Mouse (Mus musculus) embryonic fibroblast, embryonic 13.5 days (primary cell): Measurements from ENCODE around the gene Epop. TPM values are rescaled to one million over a fixed set of nuclear protein-coding genes. Genes with fewer than 3 reads are reported as not detected.

Experiments
- H3K27ac ChIP-seq: 2 replicates; pipeline ENCODE4 v1.5.1; 2012; ENCODE audit warnings: low read length, control low read depth, inconsistent platforms; ENCODE audit not compliant: insufficient read depth
- H3K4me1 ChIP-seq: 2 replicates; pipeline ENCODE4 v1.6.1; 2011; ENCODE audit warnings: low read length; ENCODE audit not compliant: control insufficient read depth, insufficient read depth
- H3K4me3 ChIP-seq: 2 replicates; pipeline ENCODE4 v1.5.1; 2011; ENCODE audit warnings: mild to moderate bottlenecking, control low read depth, low read length; ENCODE audit not compliant: insufficient read depth
- CTCF ChIP-seq: IDR thresholded peaks from 2 replicates; pipeline ENCODE4 v1.5.1; 2011; ENCODE audit warnings: mild to moderate bottlenecking, control low read depth, low read length, moderate library complexity, borderline replicate concordance; ENCODE audit not compliant: insufficient read depth
- POLR2A ChIP-seq: IDR thresholded peaks from 2 replicates; pipeline ENCODE4 v1.6.1; 2011; ENCODE audit warnings: low read depth, mild to moderate bottlenecking, control low read depth, low read length, moderate library complexity
- polyA plus RNA-seq: library from polyadenylated mRNA; stranded (reverse); fragments of >200 nt; gene quantifications from 2 replicates; pipeline ENCODE4 v1.2.4, GENCODE M21; 2011; ENCODE audit warnings: low read depth; ENCODE audit not compliant: missing spikeins, insufficient read length

Epop gene
- polyA plus RNA-seq, 1 experiment, result 1.4 TPM

GRCm38 (mm10) chr11:97618368-97618767, 11.1 kb downstream of the Epop start:
- no peaks in the 10 kb centered on the region for H3K4me1 ChIP-seq
- H3K27ac ChIP-seq, result no peak overlapping the region
- H3K4me3 ChIP-seq, result no peak overlapping the region
- no peak for TF ChIP-seq POLR2A
- no peak for TF ChIP-seq CTCF

GRCm38 (mm10) chr11:97615276-97615675, 14.2 kb downstream of the Epop start:
- TF ChIP-seq POLR2A (no peak), CTCF (no peak)
- Histone ChIP-seq H3K27ac (no peak overlapping the region), H3K4me3 (no peak overlapping the region), H3K4me1 (no peaks in the 10 kb centered on the region)

GRCm38 (mm10) chr11:97611076-97611475, 18.4 kb downstream of the Epop start:
- TF ChIP-seq POLR2A (no peak), CTCF (no peak)
- no peaks in the 10 kb centered on the region for H3K4me1 ChIP-seq

GRCm38 (mm10) chr11:97609743-97610142, 19.8 kb downstream of the Epop start:
- Histone ChIP-seq H3K4me1 (no peaks in the 10 kb centered on the region), H3K27ac (no peak overlapping the region), H3K4me3 (no peak overlapping the region)
- TF ChIP-seq POLR2A, result no peak
- TF ChIP-seq CTCF, result no peak

More at GRCm38 (mm10) chr11:97611076-97611475, 18.4 kb downstream of the Epop start:
- no peak overlapping the region for H3K4me3 ChIP-seq
- no peak overlapping the region for H3K27ac ChIP-seq

GRCm38 (mm10) chr11:97608933-97609332, 20.6 kb downstream of the Epop start:
- no peak overlapping the region for H3K27ac ChIP-seq
- no peaks in the 10 kb centered on the region for H3K4me1 ChIP-seq
- TF ChIP-seq CTCF (no peak), POLR2A (no peak)
- H3K4me3 ChIP-seq, result no peak overlapping the region

- H3K4me3 ChIP-seq, result no peak overlapping the region
- H3K4me1 ChIP-seq, result no peaks in the 10 kb centered on the region
- TF ChIP-seq CTCF, result no peak
- no peak for TF ChIP-seq POLR2A
- H3K27ac ChIP-seq, result no peak overlapping the region
These were observed 22.3 kb downstream of the Epop start for GRCm38 (mm10) chr11:97607056-97607725.

GRCm38 (mm10) chr11:97603891-97604290, 25.6 kb downstream of the Epop start:
- no peak overlapping the region for H3K27ac ChIP-seq
- no peak overlapping the region for H3K4me3 ChIP-seq
- TF ChIP-seq CTCF (no peak), POLR2A (no peak)

GRCm38 (mm10) chr11:97602223-97602622, 27.3 kb downstream of the Epop start:
- Histone ChIP-seq H3K4me3 (no peak overlapping the region), H3K27ac (no peak overlapping the region), H3K4me1 (no peaks in the 10 kb centered on the region)
- no peak for TF ChIP-seq POLR2A
- TF ChIP-seq CTCF, result no peak

More at GRCm38 (mm10) chr11:97603891-97604290, 25.6 kb downstream of the Epop start:
- no peaks in the 10 kb centered on the region for H3K4me1 ChIP-seq

- H3K27ac ChIP-seq, result no peak overlapping the region
- TF ChIP-seq POLR2A, result no peak
- no peak for TF ChIP-seq CTCF
- no peak overlapping the region for H3K4me3 ChIP-seq
- no peaks in the 10 kb centered on the region for H3K4me1 ChIP-seq
These were observed 30.4 kb downstream of the Epop start for GRCm38 (mm10) chr11:97599104-97599503.

- no peak for TF ChIP-seq CTCF
- no peak for TF ChIP-seq POLR2A
- H3K4me1 ChIP-seq, result no peaks in the 10 kb centered on the region
- H3K4me3 ChIP-seq, result no peak overlapping the region
- no peak overlapping the region for H3K27ac ChIP-seq
These were observed 31.4 kb downstream of the Epop start for GRCm38 (mm10) chr11:97597945-97598691.
